Mouse (Mus musculus) MEL (cell line): ENCODE data around the gene Ccl7. TPM values are rescaled to one million over a fixed set of nuclear protein-coding genes. Genes with fewer than 3 reads are reported as not detected.

Source experiments
- DNase-seq: peaks from one replicate; pipeline ENCODE4 v3.0.0; 2011; ENCODE audit warnings: low read depth, low spot score
- H3K27ac ChIP-seq: 2 replicates; pipeline ENCODE4 v1.5.1; 2012; ENCODE audit warnings: low read depth, mild to moderate bottlenecking, control low read depth, low read length, moderate library complexity; ENCODE audit not compliant: control insufficient read depth
- H3K27me3 ChIP-seq, 2 experiments: fragments of 150-350 bp in 1 of 2; sonication (generic) in 1 of 2; 2 replicates each; pipeline ENCODE4 v1.6.1; 2012; ENCODE audit warnings: low read length in 2 of 2, mild to moderate bottlenecking in 2 of 2, improper control_type of control experiment in 1 of 2, moderate library complexity in 1 of 2; ENCODE audit not compliant: insufficient read depth in 2 of 2, control insufficient read depth in 1 of 2
- H3K36me3 ChIP-seq, 2 experiments: 2 replicates each; pipeline ENCODE4 v1.6.1; 2012 to 2014; ENCODE audit warnings: low read length in 2 of 2, improper control_type of control experiment in 1 of 2, inconsistent platforms in 1 of 2, mild to moderate bottlenecking in 1 of 2; ENCODE audit not compliant: insufficient read depth in 2 of 2, control insufficient read depth in 1 of 2
- H3K4me1 ChIP-seq, 2 experiments: fragments of 150-350 bp in 1 of 2; sonication (generic) in 1 of 2; 2 replicates each; pipeline ENCODE4 v1.6.1; 2012; ENCODE audit warnings: low read length in 2 of 2, improper control_type of control experiment in 1 of 2, mild to moderate bottlenecking in 1 of 2; ENCODE audit not compliant: insufficient read depth in 2 of 2, control insufficient read depth in 1 of 2
- H3K4me3 ChIP-seq, 2 experiments: fragments of 150-350 bp in 1 of 2; sonication (generic) in 1 of 2; 2 replicates each; pipeline ENCODE4 v1.5.1; 2012; ENCODE audit warnings: low read depth in 2 of 2, low read length in 2 of 2, mild to moderate bottlenecking in 2 of 2, moderate library complexity in 2 of 2, control low read depth in 1 of 2, improper control_type of control experiment in 1 of 2; ENCODE audit not compliant: control insufficient read depth in 1 of 2, insufficient read depth in 1 of 2
- H3K79me2 ChIP-seq: 2 replicates; pipeline ENCODE4 v1.6.1; 2012; ENCODE audit warnings: mild to moderate bottlenecking, low read length, moderate library complexity; ENCODE audit not compliant: control insufficient read depth, poor library complexity, insufficient read depth
- H3K9ac ChIP-seq: 2 replicates; pipeline ENCODE4 v1.6.1; 2012; ENCODE audit warnings: low read depth, mild to moderate bottlenecking, control low read depth, low read length, moderate library complexity; ENCODE audit not compliant: control insufficient read depth, poor library complexity, severe bottlenecking
- H3K9me3 ChIP-seq: fragments of 150-350 bp; sonication (generic); replicated peaks from 2 replicates; pipeline ENCODE4 v1.6.1; 2012; ENCODE audit warnings: mild to moderate bottlenecking, low read length, improper control_type of control experiment, moderate library complexity; ENCODE audit not compliant: insufficient read depth
- CHD1 ChIP-seq: IDR thresholded peaks from 2 replicates; pipeline ENCODE4 v1.6.1; 2012; ENCODE audit warnings: low read depth, mild to moderate bottlenecking, inconsistent platforms, low read length, improper control_type of control experiment
- CHD2 ChIP-seq: IDR thresholded peaks from 2 replicates; pipeline ENCODE4 v1.6.1; 2011; ENCODE audit warnings: low read length, improper control_type of control experiment
- HCFC1 ChIP-seq: IDR thresholded peaks from 2 replicates; pipeline ENCODE4 v1.6.1; 2012; ENCODE audit warnings: low read depth, mild to moderate bottlenecking, inconsistent platforms, low read length, improper control_type of control experiment, moderate library complexity
- NRF1 ChIP-seq: IDR thresholded peaks from 2 replicates; pipeline ENCODE4 v1.6.1; 2014; ENCODE audit warnings: low read depth, mild to moderate bottlenecking, inconsistent platforms, low read length, improper control_type of control experiment, moderate library complexity; ENCODE audit not compliant: poor library complexity, insufficient read depth, severe bottlenecking
- SMC3 ChIP-seq: IDR thresholded peaks from 2 replicates; pipeline ENCODE4 v1.6.1; 2011; ENCODE audit warnings: low read depth, low read length, improper control_type of control experiment
- USF1 ChIP-seq: IDR thresholded peaks from 2 replicates; pipeline ENCODE4 v1.6.1; 2014; ENCODE audit warnings: low read depth, mild to moderate bottlenecking, inconsistent platforms, low read length, improper control_type of control experiment, moderate library complexity
- ZC3H11A ChIP-seq: IDR thresholded peaks from 2 replicates; pipeline ENCODE4 v1.6.1; 2012; ENCODE audit warnings: low read depth, mild to moderate bottlenecking, inconsistent platforms, low read length, improper control_type of control experiment
- ZMIZ1 ChIP-seq: IDR thresholded peaks from 2 replicates; pipeline ENCODE4 v1.6.1; 2012; ENCODE audit warnings: low read depth, mild to moderate bottlenecking, inconsistent platforms, low read length, improper control_type of control experiment, moderate library complexity
- ZNF384 ChIP-seq: IDR thresholded peaks from 2 replicates; pipeline ENCODE4 v1.6.1; 2012; ENCODE audit warnings: low read depth, mild to moderate bottlenecking, inconsistent platforms, low read length, improper control_type of control experiment
- polyA plus RNA-seq, 2 experiments: library from polyadenylated mRNA; stranded (reverse) in 1 of 2; unstranded in 1 of 2; fragments of >175 nt in 1 of 2; fragments of >200 nt in 1 of 2; gene quantifications; 2 replicates each; pipeline versions ENCODE4 v1.2.1 to v1.2.4; 2012; ENCODE audit warnings: low replicate concordance in 2 of 2, low read depth in 1 of 2; ENCODE audit not compliant: insufficient read length in 2 of 2, insufficient read depth in 1 of 2, missing spikeins in 1 of 2
- total RNA-seq: library from RNA; depleted of rRNA; stranded (reverse); fragments of 300-350 nt; gene quantifications from 2 replicates; pipeline ENCODE4 v1.2.3, GENCODE M21; 2012; rRNA removed

Ccl7 gene
- total and polyA plus RNA-seq, 3 experiments = not detected

DNA sequence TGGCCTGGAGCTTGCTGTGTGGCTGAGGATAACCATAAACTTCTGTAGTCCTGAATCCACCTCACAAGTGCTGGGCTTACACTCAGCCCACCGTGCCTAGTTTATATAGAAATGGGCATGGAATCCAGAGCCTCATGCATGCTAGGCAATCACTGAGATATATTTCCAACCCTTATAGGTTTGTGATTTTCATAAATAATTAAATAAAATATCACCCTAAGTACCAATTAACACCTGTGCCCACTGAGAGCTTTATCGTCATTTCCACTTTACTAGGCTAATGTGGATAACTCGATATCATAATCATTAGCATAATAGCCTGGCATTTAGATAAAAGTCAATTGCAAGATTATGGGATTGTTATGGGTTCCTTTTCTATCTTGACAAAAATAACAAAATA, 38.8 kb downstream of the Ccl7 start:
- no peaks in the 10 kb centered on the region for H3K4me1 ChIP-seq
- no peak overlapping the region for H3K27ac ChIP-seq
- H3K9me3 ChIP-seq = no peaks in the 10 kb centered on the region
- no peak overlapping the region for H3K9ac ChIP-seq
- TF ChIP-seq ZMIZ1 (no peak), CHD2 (no peak), NRF1 (no peak), ZNF384 (no peak), ZC3H11A (no peak), HCFC1 (no peak), SMC3 (no peak), USF1 (no peak), CHD1 (no peak)
- H3K79me2 ChIP-seq = no peaks in the 10 kb centered on the region
- no peaks in the 10 kb centered on the region for H3K36me3 ChIP-seq
- DNase-seq = no peak
- no peak overlapping the region for H3K4me3 ChIP-seq
- H3K27me3 ChIP-seq = no peaks in the 10 kb centered on the region

Other genes starting within 250 kb of the Ccl7 start
- not detected in 2 replicates for gene 5530401A14Rik, start 185.0 kb upstream of the Ccl7 start, total RNA-seq
- not detected for gene 5530401A14Rik, start 185.0 kb upstream of the Ccl7 start, polyA plus RNA-seq
- not detected in 2 replicates for gene Asic2, start 77.3 kb upstream of the Ccl7 start, total RNA-seq
- gene Asic2, start 77.3 kb upstream of the Ccl7 start, polyA plus RNA-seq = not detected
- gene Ccl2, start 10.1 kb upstream of the Ccl7 start, total RNA-seq = 0.15 and 0.20 TPM in 2 replicates
- not detected for gene Ccl2, start 10.1 kb upstream of the Ccl7 start, polyA plus RNA-seq
- gene Gm17268, start 7.2 kb upstream of the Ccl7 start, total RNA-seq = not detected in 2 replicates
- not detected for gene Gm17268, start 7.2 kb upstream of the Ccl7 start, polyA plus RNA-seq
- gene Ccl11, start 12.1 kb downstream of the Ccl7 start, total RNA-seq = not detected in 2 replicates
- gene Ccl11, start 12.1 kb downstream of the Ccl7 start, polyA plus RNA-seq = not detected
- not detected in 2 replicates for gene Ccl12, start 56.1 kb downstream of the Ccl7 start, total RNA-seq
- not detected for gene Ccl12, start 56.1 kb downstream of the Ccl7 start, polyA plus RNA-seq
- gene Ccl8, start 69.5 kb downstream of the Ccl7 start, total RNA-seq = not detected in 2 replicates
- gene Ccl8, start 69.5 kb downstream of the Ccl7 start, polyA plus RNA-seq = not detected